Mouse (Mus musculus) embryonic facial prominence, embryonic 15.5 days (tissue): ENCODE data around the gene Meis1. TPM values are rescaled to one million over a fixed set of nuclear protein-coding genes. Genes with fewer than 3 reads are reported as not detected.

Experiments used
- ATAC-seq: fragments of 200-750 bp; cut with Nextera tagmentation; 2 replicates; pipeline ENCODE4 v1.8.0; 2017; ENCODE audit warnings: low read depth, moderate TSS enrichment; ENCODE audit not compliant: insufficient number of reproducible peaks, low FRiP score, low TSS enrichment
- H3K27ac ChIP-seq: fragments of 300-500 bp; sonication (generic); replicated peaks from 2 replicates; pipeline ENCODE4 v1.5.1; 2015; ENCODE audit warnings: mild to moderate bottlenecking, inconsistent platforms
- H3K27me3 ChIP-seq: fragments of 300-500 bp; sonication (generic); 2 replicates; pipeline ENCODE4 v1.6.1; 2015; ENCODE audit warnings: inconsistent platforms
- H3K36me3 ChIP-seq: fragments of 300-500 bp; sonication (generic); 2 replicates; pipeline ENCODE4 v1.6.1; 2015; ENCODE audit warnings: mild to moderate bottlenecking, inconsistent platforms
- H3K4me1 ChIP-seq: fragments of 300-500 bp; sonication (generic); 2 replicates; pipeline ENCODE4 v1.6.1; 2015; ENCODE audit warnings: inconsistent platforms
- H3K4me2 ChIP-seq: fragments of 300-500 bp; sonication (generic); replicated peaks from 2 replicates; pipeline ENCODE4 v1.6.1; 2015; ENCODE audit warnings: mild to moderate bottlenecking, inconsistent platforms
- H3K4me3 ChIP-seq: fragments of 300-500 bp; sonication (generic); replicated peaks from 2 replicates; pipeline ENCODE4 v1.5.1; 2015; ENCODE audit warnings: mild to moderate bottlenecking, inconsistent platforms
- H3K9ac ChIP-seq: fragments of 300-500 bp; sonication (generic); 2 replicates; pipeline ENCODE4 v1.6.1; 2015; ENCODE audit warnings: inconsistent platforms
- H3K9me3 ChIP-seq: fragments of 300-500 bp; sonication (generic); replicated peaks from 2 replicates; pipeline ENCODE4 v1.6.1; 2016; ENCODE audit warnings: inconsistent platforms
- WGBS: fragments of 180-500 bp; shearing (Covaris S2); methylation state at CpG from one replicate; pipeline ENCODE4 v1.1.7; 2015; 5-methylcytosine and 5-hydroxymethylcytosine counted together
- polyA plus RNA-seq: library from polyadenylated mRNA; unstranded; fragments of >200 nt; fragmentation: Nextera tagmentation; extraction: Ambion mirVana; gene quantifications from 2 replicates; pipeline ENCODE4 v1.2.1, GENCODE M21; 2015

The Meis1 gene
- polyA plus RNA-seq, 1 experiment from 2014 or later = 48.3 TPM

DNA sequence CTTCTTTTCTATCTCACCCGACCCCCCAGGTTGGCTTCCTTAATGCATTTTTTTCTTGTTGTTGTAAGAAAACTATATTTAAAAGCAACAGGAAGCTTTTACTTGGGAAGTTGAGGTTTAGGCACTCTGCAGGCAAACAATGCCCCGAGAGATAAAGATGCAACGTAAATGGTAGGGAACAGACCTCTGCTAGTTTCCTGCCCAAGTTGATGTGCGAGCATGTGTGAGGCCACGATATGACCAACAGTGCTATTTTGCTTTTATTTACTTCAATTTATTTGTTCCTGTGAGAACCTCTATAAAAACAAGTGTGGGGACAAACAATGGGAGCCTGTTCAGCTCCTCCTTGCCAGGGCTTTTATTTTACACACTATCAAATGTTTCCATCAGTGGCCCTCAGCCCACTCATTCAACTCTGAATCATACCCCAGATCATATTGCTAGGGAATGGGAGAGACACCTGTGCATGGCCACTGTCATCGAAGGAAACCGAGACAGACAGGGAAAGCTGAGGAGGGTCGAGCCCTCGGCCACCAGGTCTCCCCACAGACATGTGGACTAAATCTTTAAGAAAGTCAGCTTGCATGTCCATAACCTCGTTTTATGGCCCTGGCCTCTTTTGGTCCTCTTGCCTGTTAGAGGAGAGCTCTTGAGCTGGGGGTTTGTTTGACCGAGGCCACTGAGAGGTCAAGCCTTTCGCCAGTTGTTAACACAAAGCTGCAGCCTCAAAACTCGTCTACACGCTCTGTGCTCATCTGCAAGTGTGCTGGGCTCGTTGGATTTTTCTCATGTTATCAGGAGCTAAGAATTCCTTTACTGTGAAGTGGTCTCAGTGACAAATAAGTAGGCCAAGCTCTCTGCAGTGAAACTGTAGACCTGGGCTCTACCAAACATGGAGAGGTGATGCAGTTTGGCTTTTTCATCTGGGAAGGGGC is 55.3 kb downstream of the Meis1 start:
- Histone ChIP-seq H3K4me3 (no peak overlapping the region), H3K4me1 (peaks cover 10% of the 10 kb centered on the region; the same call in 1 of the 2 replicates), H3K27me3 (no peaks in the 10 kb centered on the region), H3K36me3 (no peaks in the 10 kb centered on the region), H3K4me2 (no peak overlapping the region), H3K27ac (no peak overlapping the region), H3K9me3 (no peaks in the 10 kb centered on the region), H3K9ac (no peak overlapping the region)
- WGBS = 55% methylated on average over 15 of the region's 15 CpGs
- no peak for ATAC-seq

DNA sequence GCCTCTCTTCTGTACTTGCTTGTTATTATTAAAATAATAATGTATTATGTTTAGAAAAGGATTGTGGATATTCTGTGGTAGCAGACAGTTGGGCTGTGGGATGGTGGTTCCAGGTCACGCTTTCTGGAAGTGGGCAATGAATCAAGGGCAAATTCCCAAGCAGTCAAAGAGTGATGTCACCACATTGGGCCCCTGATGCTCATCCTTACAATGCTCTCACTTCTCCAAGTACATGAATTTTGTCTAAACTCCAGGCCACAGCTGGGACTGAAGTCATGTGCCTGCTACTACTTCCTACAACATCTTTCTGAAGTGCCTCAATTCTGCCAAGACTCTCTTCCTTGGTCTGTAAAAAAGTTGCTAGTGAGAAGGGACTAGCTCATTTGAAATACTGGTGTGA is 59.3 kb downstream of the Meis1 start:
- H3K9ac ChIP-seq = no peak overlapping the region
- no peak overlapping the region for H3K4me2 ChIP-seq
- ATAC-seq = no peak
- H3K27ac ChIP-seq = no peak overlapping the region
- no peaks in the 10 kb centered on the region for H3K27me3 ChIP-seq
- peaks cover 22% of the 10 kb centered on the region for H3K4me1 ChIP-seq
- WGBS = 92% methylated on average over 1 of the region's 1 CpGs
- H3K36me3 ChIP-seq = no peaks in the 10 kb centered on the region
- H3K9me3 ChIP-seq = no peaks in the 10 kb centered on the region
- H3K4me3 ChIP-seq = no peak overlapping the region

DNA sequence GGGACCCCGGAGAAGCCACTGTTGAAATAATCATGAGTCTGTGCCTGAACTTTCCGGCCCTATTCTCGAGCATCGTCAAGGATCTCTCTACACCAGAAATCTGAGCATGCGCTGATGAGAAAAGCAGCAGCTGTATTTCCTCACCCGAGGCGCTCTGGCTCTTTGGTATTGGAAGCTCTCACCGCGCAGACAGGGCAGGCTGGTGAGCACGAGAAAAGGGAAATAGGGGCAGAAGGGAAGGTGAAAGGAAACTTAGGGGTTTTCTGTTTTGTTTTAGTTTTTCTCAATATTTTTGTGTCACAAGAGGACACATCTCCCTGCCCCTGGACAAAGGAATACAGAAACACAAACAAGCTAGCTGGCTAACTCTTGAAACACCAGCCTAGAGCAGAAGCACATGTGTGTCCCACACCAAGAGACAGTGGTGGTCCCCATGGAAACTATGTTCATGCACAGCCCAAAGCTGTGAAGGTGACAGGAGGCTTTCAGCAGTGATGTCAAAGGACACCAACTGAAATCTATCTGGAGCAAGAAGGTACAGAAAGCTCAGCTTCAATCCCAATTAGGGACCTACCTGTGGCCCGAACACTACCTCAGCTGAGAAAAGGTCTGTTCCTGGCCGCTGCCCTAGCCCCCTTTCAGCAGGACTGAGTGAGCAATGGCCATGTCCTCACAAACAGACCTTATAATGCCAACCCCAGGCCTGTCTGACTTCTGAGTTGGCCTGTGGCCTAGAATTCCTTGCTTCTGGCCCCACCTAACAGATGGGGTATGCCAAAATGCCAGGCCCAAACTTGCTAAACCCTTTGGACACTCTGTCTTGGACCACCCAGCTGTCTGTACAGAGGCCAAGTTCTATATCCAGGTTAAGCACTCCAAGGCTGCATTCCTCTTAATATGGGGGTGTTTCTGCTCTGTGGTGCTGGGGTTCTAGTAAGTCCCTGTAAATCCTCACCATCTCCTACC is 60.7 kb downstream of the Meis1 start:
- Histone ChIP-seq H3K4me1 (peaks cover 16% of the 10 kb centered on the region), H3K27ac (no peak overlapping the region), H3K27me3 (no peaks in the 10 kb centered on the region), H3K9me3 (no peaks in the 10 kb centered on the region), H3K9ac (no peak overlapping the region), H3K4me3 (0 out of 2 replicates have a peak overlapping the region, but pooled peaks have one; percentile 6), H3K36me3 (no peaks in the 10 kb centered on the region), H3K4me2 (peak overlapping the region; percentile 36)
- WGBS = 44% methylated on average over 12 of the region's 12 CpGs
- ATAC-seq = no peak

DNA sequence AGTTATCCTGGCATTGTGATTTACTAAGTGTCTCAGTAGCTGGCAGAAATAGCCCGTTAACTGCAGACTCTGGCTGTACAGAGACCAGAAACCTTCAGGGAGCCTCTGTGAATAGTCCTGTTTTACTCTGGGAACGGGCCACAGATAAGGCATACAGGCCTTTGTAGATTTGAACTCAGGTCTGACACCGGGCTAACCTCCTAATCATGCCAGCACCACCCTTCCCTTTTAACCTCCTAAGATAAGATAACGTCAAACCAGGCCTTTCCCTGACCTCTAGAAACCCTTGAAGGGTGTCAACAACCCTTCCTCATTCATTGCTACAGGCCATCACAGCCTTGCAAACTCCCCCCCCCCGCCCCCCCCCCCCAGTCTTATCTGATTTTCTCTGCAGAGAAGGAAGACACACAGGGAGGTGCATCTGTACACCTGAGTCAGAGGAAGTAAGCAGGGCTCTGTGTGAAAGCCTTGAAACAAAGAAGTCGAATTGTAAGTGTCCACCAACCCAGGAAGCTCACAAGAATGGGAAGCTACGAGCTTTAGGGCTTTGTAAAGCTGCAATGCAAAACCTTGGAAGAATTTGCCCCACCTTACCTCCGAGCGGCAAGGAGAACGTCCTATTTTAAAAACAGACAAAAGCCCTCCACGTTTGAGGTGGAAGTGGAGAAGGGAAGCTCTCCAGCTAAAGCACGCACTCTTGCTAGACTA is 61.5 kb downstream of the Meis1 start:
- WGBS = 40% methylated on average over 12 of the region's 12 CpGs
- ATAC-seq = no peak
- Histone ChIP-seq H3K27ac (no peak overlapping the region), H3K27me3 (no peaks in the 10 kb centered on the region), H3K4me2 (peak overlapping the region; percentile 36), H3K4me3 (0 out of 2 replicates have a peak overlapping the region, but pooled peaks have one; percentile 6), H3K9ac (no peak overlapping the region), H3K9me3 (no peaks in the 10 kb centered on the region), H3K4me1 (peaks cover 16% of the 10 kb centered on the region), H3K36me3 (no peaks in the 10 kb centered on the region)

DNA sequence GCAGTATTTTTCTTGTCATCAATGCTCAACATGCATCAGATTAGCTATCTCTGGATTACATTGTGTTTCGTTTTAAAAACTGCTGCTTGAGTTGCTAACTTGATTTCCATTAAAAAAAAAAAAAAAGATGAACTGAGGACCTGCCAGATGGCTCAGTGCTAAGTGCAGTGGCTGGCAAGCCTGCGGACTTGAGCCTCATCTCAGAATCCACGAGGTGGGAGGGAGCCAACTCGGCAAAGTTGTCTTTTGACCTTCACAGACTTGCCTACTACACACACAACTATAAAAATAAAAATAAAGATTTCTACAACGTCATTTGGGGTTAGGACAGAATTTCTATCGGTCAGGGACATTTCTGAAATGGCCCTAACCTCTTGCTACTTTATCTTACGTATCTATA is 62.8 kb downstream of the Meis1 start:
- Histone ChIP-seq H3K27ac (no peak overlapping the region), H3K4me3 (no peak overlapping the region), H3K9me3 (no peaks in the 10 kb centered on the region), H3K4me2 (no peak overlapping the region), H3K27me3 (no peaks in the 10 kb centered on the region), H3K9ac (no peak overlapping the region), H3K4me1 (peaks cover 16% of the 10 kb centered on the region), H3K36me3 (no peaks in the 10 kb centered on the region)
- no peak for ATAC-seq
- 71% methylated on average over 7 of the region's 7 CpGs for WGBS

DNA sequence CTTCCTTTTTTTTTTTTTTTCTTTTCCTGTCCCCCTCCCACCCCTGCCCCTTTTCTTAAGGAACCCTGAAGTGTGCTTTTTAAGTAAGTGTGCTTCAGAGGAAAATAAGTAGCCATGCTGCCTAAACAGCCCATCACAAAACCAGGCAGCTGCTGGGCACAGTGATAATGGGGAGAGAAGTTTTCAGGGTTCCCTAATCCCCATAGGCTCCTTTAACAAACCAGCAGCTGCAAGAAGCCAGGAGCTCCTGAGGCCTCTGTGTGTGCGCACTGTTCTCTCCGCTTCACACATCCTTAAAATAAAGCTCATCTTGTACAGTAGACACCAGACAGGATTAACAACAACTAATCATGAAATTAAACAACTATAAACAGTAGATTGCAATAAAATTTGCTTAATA is 63.9 kb downstream of the Meis1 start:
- Histone ChIP-seq H3K27ac (no peak overlapping the region), H3K9ac (no peak overlapping the region), H3K4me1 (peaks cover 16% of the 10 kb centered on the region), H3K9me3 (no peaks in the 10 kb centered on the region), H3K4me2 (no peak overlapping the region), H3K27me3 (no peaks in the 10 kb centered on the region), H3K4me3 (no peak overlapping the region), H3K36me3 (no peaks in the 10 kb centered on the region)
- WGBS = 87% methylated on average over 2 of the region's 2 CpGs
- ATAC-seq = no peak

DNA sequence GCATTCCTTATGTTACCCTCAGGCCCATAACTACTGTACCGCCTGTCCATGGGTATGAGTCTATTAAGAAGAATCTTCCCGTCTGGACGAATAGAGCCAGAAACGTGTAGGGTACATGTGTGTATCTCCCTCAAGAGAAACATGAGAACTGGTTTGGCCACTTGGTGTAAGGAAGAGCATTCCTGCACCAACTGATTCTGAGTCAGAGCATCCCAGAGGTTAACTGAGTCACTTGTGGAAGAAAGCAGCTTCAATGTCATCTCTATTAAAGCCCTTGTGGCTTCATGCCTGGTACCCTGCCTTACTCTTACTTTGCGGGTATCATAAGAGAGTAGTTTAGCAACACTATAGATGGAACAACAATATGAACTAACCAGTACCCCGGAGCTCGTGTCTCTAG is 64.9 kb downstream of the Meis1 start:
- WGBS = 71% methylated on average over 7 of the region's 7 CpGs
- no peak overlapping the region for H3K9ac ChIP-seq
- no peak for ATAC-seq
- no peak overlapping the region for H3K27ac ChIP-seq
- H3K4me1 ChIP-seq = peaks cover 16% of the 10 kb centered on the region
- H3K4me2 ChIP-seq = no peak overlapping the region
- no peaks in the 10 kb centered on the region for H3K27me3 ChIP-seq
- no peaks in the 10 kb centered on the region for H3K36me3 ChIP-seq
- no peaks in the 10 kb centered on the region for H3K9me3 ChIP-seq
- H3K4me3 ChIP-seq = no peak overlapping the region

DNA sequence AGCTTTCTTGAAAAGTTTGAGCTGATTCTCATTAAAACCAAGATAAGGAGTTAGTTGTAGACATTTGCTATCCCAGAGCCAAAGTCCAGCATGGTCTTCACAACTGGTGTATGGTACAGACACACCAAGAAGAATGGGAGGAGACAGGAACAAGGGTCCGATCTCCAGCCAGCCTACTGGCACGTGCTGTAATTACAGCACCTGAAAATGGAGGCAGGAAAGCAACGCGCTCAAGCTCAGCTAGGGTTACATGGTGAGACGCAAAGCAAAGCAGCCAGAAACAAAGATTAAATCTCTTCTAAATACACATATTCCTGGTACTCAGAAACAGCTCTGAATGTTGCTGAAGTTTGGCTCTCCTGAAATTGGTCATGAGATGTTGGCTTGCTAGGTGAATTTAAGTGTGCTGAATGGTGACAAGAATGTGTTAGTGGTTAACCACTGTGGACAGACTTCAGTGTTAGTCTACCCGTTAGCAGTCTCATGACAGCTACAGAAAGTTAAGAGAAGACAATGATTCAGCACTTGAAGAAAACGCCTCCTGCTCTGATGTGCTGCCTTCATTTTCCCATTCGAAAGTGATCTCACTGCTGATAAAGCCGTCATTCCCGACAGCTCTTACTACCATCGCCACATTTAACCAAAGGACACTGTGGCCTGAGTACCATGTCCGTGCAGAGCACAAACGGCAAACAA is 70.0 kb downstream of the Meis1 start:
- 77% methylated on average over 13 of the region's 13 CpGs for WGBS
- Histone ChIP-seq H3K4me2 (no peak overlapping the region), H3K27ac (no peak overlapping the region), H3K9ac (no peak overlapping the region), H3K9me3 (no peaks in the 10 kb centered on the region), H3K4me1 (peaks cover 17% of the 10 kb centered on the region), H3K4me3 (no peak overlapping the region), H3K27me3 (no peaks in the 10 kb centered on the region; the same call in 1 of the 2 replicates), H3K36me3 (no peaks in the 10 kb centered on the region)
- ATAC-seq = no peak

DNA sequence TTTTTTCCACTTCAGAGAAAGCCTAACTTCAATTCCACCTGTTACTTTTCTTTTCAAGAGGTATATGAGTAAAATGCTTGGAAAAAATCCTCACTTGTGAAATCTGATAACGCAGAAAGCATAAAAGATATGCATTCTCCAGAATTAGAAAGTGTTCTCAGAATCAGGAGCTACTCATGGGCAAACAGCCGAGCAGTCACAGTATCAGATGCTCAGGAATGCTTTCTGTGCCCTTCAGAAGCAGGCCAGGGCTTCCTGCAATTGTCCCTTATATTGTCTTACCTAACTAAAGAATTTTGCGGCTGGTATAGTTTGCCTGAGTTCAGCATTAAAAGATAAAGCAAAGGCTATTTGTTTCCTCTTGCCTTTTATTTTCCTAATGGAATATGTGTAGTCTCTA is 71.4 kb downstream of the Meis1 start:
- Histone ChIP-seq H3K4me1 (peaks cover 17% of the 10 kb centered on the region), H3K4me3 (no peak overlapping the region), H3K4me2 (no peak overlapping the region), H3K36me3 (no peaks in the 10 kb centered on the region), H3K9ac (no peak overlapping the region), H3K9me3 (no peaks in the 10 kb centered on the region), H3K27ac (no peak overlapping the region), H3K27me3 (no peaks in the 10 kb centered on the region; the same call in 1 of the 2 replicates)
- no peak for ATAC-seq
- WGBS = 67% methylated on average over 3 of the region's 3 CpGs

DNA sequence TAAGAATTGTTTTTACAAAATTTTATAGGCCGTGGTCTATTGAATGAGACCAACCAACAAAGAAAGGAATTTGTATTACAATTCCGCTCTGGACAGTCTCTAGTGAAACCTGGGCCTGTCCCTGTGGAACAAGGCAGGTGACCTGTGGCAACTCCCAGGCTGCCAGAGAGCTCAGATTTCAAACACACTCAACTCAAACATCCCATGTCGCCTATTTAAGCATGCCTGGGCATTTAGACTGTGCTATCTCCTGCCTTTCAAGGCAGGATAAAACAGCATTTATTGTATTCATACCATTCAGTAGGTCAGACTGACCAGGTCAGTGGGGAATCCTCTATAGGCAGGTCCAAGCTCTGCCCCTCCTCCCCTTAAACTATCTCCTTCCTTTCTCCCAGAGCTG is 73.0 kb downstream of the Meis1 start:
- Histone ChIP-seq H3K27ac (no peak overlapping the region), H3K9me3 (no peaks in the 10 kb centered on the region), H3K4me1 (peaks cover 17% of the 10 kb centered on the region), H3K27me3 (no peaks in the 10 kb centered on the region; the same call in 1 of the 2 replicates), H3K4me2 (no peak overlapping the region), H3K36me3 (no peaks in the 10 kb centered on the region), H3K9ac (no peak overlapping the region), H3K4me3 (no peak overlapping the region)
- 51% methylated on average over 3 of the region's 3 CpGs for WGBS
- no peak for ATAC-seq
